Mouse (Mus musculus) megakaryocyte progenitor cell, adult 5-6 weeks (primary cell): Measurements from ENCODE around the gene Rd3. TPM values are rescaled to one million over a fixed set of nuclear protein-coding genes. Genes with fewer than 3 reads are reported as not detected.
A peak's percentile ranks its signal among the peaks of the same experiment; 100 is the strongest.

Experiments used
- ATAC-seq: replicated peaks from 2 replicates; pipeline ENCODE4 v1.8.0; 2016; ENCODE audit warnings: mild to moderate bottlenecking, moderate TSS enrichment, inconsistent platforms; ENCODE audit not compliant: poor library complexity
- total RNA-seq, 2 experiments: library from RNA; stranded (forward) in 1 of 2; stranded (reverse) in 1 of 2; fragments of 157-497, 149-512 nt in 1 of 2; fragments of 200-1000 nt in 1 of 2; gene quantifications; 2 replicates each; pipeline versions ENCODE4 v1.2.3 to v1.2.4; 2015 to 2017

Gene Rd3
- total RNA-seq (2015) = not detected in 2 replicates
- total RNA-seq (2017) = not detected in 2 replicates

DNA sequence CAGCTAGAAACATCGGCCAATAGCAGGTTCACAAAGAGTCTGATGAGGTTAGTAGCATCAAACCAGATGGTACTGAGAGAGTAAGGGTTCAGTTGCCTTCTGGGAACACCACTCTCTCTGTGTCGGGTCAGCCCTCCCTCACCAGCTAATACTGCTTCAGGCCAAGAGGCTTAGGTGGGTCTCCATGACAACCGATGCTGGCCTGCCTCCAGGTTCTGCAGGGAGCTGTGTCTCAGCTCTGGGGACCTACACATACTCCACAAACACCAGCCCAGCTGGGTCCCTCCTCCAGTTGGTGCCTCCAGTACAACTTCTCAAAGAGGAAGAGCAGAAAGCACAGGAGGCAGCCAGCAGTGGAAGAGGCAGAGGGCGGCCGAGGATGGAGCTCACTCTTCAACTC, at the start of gene Rd3:
Rd3 (plus strand) TSS at position 184 of the 400 bp plus-strand sequence.
- ATAC-seq = no peak

DNA sequence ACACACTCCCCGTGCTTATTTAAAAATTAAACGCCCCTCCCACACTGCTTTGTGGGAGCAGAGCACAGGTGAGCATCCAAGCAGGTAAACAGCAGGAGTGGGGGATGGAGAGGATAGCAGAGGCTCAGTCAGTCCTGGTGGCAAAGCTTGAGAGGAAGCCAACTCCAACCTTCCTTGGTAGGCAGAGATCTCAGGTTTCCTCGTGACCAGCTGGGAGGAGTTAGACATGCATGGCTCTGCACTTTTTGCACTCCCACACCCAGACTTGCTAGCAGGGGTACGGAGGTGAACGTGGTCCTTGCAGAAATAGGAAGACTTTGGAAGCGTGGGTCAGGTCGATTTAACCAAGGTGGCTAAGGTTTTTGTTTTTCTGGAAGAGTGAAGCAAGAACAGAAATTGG, 48.8 kb upstream of the Rd3 start:
- no peak for ATAC-seq

DNA sequence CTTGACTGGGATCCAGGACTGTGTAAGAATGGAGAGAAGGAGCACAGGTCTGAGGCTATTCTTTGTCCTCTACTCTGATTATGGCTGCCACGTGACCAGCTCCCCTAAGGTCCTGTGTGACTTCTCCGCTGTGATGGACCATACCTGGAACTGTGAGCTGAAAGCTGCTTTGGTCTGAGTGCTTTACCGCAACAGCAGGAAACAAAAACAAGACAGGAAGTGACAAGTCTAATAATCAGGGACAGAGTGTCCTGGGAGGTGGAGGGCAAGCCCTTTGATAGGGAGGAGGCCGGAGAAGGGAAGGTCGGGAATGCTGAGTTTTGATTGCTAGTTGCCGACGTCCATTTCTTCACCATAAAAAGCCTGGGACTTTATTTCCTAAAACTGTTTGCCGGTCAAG, 48.1 kb upstream of the Rd3 start:
- ATAC-seq = no peak

DNA sequence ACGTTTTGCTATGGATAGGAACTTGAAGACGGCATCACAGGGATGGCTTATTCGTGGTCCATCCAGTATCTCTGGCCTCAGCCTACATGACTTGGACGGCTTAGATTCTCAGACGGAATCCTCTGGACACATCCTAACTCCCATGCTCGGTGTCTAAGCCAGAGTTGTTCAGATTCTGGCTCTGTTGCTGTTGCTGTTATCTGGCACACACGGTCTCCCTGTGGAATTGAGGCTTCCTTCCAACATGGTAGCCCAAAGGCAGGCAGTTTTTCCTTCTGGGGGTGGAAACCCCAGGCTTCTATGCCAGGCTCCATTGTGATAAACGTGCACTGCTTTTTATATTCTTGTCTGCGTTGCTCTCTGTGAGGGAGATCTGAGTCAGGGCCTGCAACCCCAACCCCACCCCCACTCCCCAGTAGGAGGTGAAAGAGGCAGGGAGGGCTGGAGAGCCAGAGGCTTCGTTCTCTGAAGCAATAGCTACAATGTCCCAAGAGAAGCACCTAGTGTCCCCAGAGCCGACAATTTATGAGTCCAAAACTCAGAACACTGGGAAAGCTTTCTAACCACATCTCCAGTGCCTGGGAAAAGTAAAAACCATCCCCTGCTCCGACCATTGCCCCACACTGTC, 47.2 kb upstream of the Rd3 start:
- no peak for ATAC-seq

DNA sequence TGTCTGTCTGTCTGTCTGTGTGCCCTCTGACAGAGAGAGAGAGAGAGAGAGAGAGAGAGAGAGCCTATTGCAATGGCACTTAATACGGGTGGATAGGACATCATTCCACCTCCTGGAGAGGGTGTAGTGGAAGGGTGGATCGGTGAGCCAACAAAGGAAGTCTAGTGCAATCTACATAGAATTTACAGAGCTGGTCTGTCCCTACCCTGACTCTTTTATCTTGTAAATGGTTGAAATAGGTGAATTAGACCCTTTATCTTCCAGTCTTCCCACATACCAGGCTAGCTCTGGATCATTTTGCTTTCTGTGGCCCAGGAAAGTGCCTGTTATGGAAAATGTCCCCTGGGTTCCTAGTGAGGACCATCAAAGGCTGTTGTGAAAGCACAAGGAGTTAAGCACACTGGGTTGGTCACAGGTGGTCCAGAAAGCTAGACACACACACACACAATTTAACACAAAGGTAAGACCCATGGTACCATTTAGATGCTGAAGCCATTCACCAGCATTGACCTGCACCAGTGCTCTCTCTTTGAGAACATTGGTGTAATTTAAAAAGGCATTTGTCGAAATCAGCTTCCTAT, 46.6 kb upstream of the Rd3 start:
- ATAC-seq = no peak

DNA sequence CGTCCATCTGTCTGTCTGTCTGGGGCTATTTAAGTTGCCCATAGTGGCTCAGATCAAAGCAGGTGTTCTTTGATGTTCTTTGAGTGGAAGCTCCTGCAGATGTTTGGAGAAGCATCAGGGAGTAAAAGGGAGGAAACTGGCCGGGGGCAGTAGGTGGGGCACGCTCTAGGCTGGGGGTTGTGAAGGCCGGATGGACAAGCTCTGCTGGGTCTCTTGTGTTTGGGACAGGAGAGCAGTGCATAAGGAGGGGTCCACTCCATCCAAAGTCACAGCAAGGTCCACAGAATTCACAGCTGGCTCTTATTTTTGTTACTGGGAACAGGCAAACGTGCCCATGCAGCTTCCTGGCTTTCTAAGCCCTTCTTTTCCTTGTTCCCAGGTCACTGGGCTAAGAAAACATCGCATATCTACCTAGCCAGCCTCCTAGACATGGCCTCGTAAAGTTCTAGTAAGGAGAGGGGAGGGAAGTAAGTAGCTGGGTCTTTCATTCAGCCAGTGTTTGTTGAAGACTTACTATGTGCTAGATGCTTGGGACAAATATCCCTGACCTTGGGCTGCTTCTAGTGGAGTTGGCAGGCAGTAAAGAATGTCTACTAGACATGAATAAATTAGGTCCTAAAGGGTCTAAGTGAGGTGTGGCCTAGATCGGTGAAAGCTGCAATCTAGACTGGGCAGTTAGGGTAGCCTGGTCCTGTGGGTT, 44.7 kb upstream of the Rd3 start:
- no peak for ATAC-seq

DNA sequence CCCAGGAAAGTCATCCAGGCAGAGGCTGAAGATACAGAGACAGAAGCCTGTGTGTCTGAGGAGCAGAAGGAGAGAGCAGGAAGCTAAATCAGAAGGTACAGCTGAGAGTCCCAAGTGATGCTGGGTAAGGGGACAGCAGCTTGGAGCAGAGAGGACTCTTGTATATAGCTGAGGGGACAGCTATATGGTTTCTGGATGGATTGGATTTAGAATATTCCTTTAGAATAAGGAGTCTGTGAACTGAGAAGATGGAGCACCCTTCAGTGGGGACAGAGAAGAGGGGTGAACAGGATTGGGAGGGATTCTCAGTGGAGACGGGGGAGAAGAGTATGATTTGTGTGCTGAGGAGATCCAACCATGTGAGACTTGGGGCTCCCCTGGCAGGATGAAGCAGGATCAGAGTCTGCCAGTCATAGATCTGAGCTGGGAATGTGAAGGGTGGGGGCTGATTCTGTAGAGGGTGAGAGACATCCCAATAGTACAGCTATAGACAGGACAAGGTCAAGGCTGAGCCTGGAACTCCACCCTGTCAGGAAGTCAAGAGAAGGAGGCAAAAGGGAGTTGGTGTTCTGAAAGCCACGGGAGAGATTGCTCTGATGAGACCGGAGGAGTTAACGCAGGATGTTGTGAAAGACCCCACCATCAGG, 44.1 kb upstream of the Rd3 start:
- ATAC-seq = no peak

DNA sequence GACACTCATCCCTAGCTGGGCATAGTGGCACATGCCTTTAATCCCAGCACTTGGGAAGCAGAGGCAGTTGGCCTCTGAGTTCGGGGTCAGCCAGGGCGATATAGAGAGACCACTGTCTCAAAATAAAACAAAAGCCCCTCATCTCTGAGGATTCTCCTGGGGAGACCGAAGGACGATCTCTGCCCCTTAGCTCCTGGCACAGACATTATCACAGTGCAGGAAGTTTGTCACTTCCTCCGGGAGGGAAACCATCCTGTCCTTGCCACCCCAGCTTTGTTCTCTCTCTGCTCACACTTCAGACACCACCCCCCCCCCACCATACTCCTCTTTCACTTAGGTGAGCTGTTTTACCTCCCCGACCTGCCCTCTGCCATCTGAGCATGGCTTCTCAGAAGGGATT, 33.5 kb upstream of the Rd3 start:
- ATAC-seq = no peak

DNA sequence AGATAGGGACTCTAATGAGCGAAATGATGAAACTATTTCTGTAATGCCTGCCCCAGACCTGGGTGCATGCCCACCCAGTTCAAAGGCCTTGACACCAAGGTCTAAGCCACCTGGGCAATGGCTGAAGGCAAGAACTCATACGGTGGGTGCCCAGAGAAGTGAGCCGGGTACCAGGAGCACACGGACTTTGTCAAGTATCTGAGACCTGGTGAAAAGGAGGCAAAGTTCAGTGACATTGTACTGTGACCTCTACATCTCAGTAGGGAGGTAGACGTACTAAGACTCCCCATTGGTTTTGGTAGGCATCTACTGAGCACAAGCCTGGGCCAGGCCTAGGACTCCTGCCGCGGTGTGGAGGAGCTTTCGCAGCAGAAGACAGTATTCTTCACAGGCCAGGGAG, 31.8 kb upstream of the Rd3 start:
- ATAC-seq = no peak

DNA sequence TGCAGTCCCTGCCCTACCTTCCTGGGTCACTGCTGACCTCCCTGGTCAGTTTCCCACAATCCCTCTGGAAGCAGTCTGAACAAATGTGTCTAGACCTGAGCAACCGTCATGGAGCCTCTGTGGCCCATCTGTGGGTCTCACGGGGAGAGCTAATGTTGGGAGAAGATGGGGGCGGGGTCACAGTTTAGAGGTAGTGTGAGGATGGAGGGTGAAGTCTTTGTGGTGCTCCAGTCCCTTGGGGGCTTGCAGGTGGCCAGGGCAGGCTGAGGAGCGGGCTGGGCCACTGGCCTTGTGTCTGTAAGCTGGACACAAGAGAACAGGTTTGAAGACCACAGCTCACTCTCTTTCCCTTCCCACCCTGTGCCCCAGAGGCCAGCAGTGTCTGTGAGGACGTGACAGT, 31.4 kb upstream of the Rd3 start:
- no peak for ATAC-seq

DNA sequence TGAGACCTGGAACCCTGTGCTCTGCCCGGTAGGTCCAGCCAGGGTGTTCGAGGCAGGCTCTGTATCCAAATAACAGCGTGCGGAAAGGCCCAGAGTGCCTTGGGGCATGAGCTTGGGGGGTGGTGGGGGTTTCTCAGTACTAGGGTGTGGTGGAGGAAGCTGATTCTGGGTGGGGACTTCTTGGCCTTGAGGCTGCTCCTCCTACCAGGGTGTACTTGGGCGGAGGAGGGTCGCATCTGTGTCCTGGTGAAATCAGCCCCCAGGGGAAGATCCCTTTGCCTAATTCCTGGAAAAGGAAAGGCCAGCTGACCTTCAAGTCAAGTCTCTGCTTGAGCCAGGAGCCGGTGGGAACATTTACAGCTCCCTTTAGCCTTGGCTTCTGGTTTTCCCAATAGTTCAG, 30.9 kb upstream of the Rd3 start:
- no peak for ATAC-seq

DNA sequence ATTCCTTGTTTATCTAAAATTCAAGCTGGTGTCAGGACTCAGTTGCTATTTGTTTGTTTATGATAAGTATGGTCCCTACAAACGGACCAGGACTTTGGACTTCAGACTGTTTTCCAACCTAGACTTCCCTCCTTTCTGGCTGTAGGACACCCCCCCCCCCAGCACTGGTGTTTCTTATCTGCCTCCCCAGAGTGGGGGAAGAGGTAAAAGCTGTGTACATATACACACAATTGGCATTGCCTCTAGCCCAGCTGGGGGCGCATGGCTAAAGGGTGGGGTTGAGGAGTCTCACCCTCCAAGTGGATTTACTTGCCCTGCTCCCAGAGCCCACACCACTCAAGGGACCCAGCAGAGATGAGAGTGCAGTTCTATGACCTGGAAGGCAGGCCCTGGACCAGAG, 30.3 kb upstream of the Rd3 start:
- ATAC-seq = no peak

DNA sequence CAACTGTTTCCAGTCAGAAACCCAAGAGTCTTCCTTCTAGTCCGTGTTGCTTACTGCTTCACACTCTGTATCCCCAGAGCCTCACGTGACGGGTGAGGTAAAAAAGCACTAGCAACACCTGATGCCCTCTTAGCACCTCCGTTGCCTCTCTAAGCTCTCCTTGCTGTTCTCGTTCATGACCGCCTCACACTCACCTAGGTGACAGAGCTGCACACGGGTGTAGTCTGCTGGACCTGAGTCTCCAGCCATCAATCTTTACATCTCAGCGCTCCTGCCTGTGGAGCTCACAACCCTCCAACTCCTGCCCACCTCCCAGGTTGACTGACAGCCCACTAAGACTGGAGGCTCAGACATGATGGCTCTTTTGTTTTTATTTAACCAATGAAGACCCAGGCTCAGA, 29.4 kb upstream of the Rd3 start:
- no peak for ATAC-seq

DNA sequence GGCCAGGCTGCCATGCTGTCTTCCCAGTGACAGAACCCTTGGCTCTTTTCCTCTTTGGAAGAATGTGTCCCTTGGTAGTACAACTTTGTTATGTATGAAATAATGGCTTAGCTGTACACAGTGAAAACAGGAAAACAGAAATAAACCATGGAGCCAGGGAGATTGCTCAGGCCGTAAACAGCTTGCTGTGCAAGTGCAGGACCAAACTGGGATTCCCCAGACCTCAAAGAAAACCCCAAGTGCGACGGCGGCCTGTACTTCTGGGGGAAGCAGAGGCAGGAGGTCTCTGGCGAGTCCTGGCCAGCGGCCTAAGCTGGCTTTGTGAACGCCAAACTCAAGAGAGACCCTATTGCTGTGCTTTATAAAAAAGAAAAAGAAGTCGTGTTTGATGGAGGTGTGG, 28.6 kb upstream of the Rd3 start:
- no peak for ATAC-seq

DNA sequence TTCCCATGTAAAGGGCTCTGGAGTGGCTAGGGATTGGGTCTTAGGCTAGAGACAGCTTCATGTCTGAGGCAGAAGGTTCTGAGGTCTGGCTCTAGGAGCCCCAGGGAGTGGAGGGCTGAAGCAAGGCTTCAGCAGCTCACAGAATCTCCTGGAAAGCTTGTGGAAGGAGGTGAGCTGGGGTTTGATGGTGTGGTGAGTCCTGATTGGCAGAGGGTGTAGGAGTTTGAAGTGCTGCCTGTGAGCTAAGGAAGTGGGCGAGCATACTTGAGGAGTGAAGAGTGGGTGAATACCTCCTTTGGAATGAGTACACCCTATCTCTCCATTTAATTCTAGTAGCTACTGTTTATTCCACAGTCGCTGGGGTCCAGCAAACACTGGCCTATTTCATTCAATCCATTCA, 26.6 kb upstream of the Rd3 start:
- no peak for ATAC-seq

DNA sequence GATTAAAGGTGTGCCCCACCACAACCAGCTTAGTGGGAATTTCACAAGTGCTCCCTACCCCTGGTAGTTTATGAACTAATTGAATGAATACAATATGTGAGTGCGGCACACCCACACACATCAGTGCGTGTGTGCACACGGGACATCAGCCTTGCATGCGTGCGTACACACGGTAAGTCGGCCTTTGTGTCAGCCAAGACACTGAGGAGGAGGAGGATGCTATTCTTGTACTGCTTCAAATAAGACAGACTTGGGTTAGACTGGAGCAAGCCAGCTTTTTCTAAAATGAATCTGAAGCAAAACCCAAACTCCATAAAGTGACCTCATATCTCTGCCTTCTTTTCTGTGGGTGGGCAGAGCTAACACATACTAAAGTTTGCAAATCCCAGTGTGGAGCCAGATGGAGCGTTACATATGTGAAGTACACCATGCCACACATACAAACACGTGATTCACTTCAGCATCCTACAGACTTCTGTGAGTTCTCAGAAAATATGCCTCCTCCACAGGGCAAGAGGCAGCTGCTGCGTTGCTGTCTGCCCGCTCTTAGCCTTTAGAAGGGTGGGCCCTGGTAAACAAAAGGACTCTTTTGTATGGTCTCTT, 24.3 kb upstream of the Rd3 start:
- no peak for ATAC-seq

DNA sequence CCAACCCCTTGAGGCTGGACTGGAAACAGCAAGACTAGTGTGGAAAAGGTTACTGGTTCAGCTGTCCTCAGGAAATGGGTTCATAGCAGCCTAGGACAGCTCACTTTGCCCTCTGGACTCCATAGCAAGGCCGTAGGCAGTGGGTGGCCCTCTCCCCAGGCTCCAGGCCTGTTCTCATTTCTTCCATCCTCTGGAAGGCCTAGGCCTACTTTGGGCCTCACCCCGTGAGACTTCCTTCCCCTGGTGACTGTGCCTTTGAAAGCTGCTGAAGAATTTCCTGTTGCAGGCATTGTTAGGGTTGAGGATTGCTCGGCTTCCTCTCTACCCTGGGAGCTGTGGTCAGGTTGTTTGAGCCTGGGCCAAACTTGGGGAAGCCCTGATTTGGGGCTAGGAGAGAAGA, 22.1 kb upstream of the Rd3 start:
- peak; percentile 89 for ATAC-seq

DNA sequence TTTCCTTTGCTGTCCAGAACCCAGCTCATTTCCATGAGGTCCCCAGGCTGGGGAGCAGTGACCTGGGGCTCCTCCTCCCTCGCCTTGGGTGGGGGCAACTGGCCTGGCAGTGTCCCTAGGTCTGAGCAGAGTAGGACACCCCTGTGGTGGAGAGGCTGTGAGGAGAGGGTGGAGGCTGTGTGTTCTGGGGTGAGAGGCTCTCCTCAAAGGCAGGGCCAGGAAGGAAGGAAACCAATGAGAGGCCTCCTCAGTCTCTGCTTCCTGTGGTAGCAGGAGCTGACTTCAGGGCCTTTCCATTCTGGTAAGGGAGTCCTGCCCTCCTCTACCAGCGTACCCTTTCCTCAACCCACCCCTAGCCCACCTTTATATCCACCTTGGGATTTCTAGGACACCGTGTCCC, 20.9 kb upstream of the Rd3 start:
- ATAC-seq = peak; percentile 27

DNA sequence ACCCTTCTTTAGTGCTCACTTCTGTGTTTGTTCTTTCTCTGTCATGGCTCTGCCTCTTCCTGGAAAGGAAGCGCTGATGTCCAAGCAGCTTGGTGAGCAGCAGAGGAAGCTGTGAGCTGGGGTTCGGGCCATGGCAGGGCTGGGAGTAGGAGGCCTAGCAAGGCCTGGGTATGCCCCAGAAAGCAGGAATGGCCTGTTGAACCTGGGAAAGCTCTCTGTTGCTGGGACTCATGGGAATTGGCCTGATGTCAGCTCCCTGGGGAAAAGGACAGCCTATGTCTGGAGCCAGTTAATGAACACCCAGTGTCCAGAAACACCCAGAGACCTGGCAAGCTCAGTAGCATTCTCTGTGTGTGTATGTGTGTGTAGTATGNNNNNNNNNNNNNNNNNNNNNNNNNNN, 20.3 kb upstream of the Rd3 start:
- ATAC-seq = no peak

DNA sequence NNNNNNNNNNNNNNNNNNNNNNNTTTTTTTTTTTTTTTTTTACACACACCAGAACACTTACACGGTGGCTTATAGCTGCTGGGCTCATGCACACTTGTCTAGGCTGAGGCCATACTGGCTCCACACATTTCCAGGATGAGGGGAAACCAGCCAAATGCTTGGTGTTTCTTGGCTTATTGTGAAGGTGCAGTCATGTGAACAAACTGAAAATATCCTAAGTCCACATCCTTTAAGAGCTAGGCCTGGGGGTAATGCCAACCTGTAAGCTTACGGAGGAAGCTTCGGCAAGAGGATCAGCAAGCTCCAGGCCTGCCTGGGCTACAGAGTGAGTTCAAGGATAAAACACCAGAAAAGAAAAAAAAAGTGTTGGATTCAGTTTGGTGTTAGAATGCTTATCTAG, 19.8 kb upstream of the Rd3 start:
- no peak for ATAC-seq

DNA sequence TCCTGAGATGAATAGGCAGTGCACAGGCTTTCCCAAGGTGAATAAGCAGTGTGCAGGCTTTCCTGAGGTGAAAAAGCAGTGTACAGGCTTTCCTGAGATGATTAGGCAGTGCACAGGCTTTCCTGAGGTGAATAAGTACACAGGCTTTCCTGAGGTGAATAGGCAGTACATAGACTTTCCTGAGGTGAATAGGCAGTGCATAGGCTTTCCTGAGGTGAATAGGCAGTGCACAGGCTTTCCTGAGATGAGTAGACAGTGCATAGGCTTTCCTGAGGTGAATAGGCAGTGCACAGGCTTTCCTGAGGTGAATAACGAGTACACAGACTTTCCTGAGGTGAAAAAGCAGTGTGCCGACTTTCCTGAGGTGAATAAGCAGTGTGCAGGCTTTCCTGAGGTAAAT, 16.2 kb upstream of the Rd3 start:
- no peak for ATAC-seq

DNA sequence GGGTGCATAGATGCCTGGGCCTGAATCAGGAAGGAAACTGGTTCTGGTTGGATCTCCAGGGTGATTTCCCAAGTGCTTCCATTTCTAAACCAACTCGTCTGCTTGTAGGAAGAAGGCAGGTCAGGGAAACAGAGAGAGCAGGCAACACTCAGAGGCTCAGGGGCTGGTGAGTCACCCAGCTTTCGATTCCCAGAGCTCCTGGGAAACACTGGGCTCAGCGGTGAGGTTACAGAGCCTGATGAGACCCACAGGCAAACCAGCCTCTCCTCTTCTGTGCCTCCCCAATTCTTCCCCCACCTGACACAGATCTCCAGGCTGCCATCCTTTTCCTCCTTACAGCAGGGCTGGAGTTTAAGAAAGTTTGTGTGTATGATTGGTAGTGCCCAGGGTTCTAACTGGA, 13.8 kb upstream of the Rd3 start:
- ATAC-seq = no peak
